ENCODE assay signal across 18 mouse cellular contexts in the genomic region with DNA sequence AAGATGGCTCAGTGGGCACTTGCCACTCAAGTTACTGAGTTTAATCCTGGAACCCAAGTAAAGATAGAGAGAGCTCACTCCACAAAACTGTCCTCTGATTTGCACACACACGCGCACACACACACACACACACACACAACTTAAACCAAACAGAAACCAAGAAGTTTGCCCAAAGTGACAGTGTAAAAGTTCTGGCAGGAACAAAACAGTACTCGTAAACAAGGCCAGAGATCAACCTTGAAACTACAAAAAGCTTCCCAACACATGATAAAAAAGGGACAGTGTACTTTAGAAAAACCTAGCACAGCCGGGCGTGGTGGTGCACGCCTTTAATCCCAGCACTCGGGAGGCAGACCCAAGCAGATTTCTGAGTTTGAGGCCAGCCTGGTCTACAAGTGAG. TPM values are rescaled to one million over a fixed set of nuclear protein-coding genes. Genes with fewer than 3 reads are reported as not detected.
"Had no signal": no experiment of that assay in that cellular context is flagged by ENCODE, and none has a peak within 500 bp of the region (broad histone marks: within the 10 kb centered on the region; RNA-seq: fewer than 3 reads in every experiment).

No protein-coding gene starts in this region.

- DNase-seq: liver, postnatal 0 days; lung, adult 2 months; lung, postnatal 14 days; lung, postnatal 36 days; right cerebral cortex, postnatal 14 days; thymus, adult 2 months; thymus, postnatal 25 days; thymus, postnatal 4 days had no signal

- H3K9ac ChIP-seq: liver, postnatal 0 days; lung, embryonic 15.5 days; midbrain, embryonic 13.5 days; midbrain, embryonic 15.5 days; neural tube, embryonic 13.5 days; neural tube, embryonic 15.5 days; stomach, embryonic 15.5 days had no signal

- H3K9me3 ChIP-seq: lung, embryonic 15.5 days; megakaryocyte, embryonic 14.5 days; midbrain, embryonic 13.5 days; midbrain, embryonic 15.5 days; neural tube, embryonic 13.5 days; neural tube, embryonic 15.5 days; stomach, embryonic 15.5 days had no signal

- H3K4me2 ChIP-seq: lung, embryonic 15.5 days; midbrain, embryonic 11.5 days; stomach, embryonic 15.5 days had no signal

- H3K27ac ChIP-seq: lung, embryonic 15.5 days; midbrain, embryonic 13.5 days; midbrain, embryonic 15.5 days; neural tube, embryonic 13.5 days; neural tube, embryonic 15.5 days; stomach, embryonic 15.5 days; stomach, postnatal 0 days had no signal

- H3K27me3 ChIP-seq: lung, embryonic 15.5 days; megakaryocyte, embryonic 14.5 days; midbrain, embryonic 13.5 days; midbrain, embryonic 15.5 days; neural tube, embryonic 13.5 days; neural tube, embryonic 15.5 days; stomach, embryonic 15.5 days had no signal

- H3K4me3 ChIP-seq: lung, embryonic 15.5 days; megakaryocyte, embryonic 14.5 days; midbrain, embryonic 13.5 days; midbrain, embryonic 15.5 days; neural tube, embryonic 13.5 days; neural tube, embryonic 15.5 days; stomach, embryonic 15.5 days had no signal

RNA-seq across cellular contexts. Expression of gene Cpe, which starts 35.3 kb away (rescaled TPM):
- total RNA-seq: megakaryocyte progenitor cell, adult 5-6 weeks had no signal
